Mouse (Mus musculus) E14TG2a.4 (cell line): ENCODE measurements around the gene Dmrtc2.

ENCODE experiments used
- H3K27me3 ChIP-seq: 2 replicates; pipeline ENCODE4 v1.6.1; 2014; ENCODE audit warnings: low read length, control low read depth; ENCODE audit not compliant: insufficient read depth
- H3K36me3 ChIP-seq: 2 replicates; pipeline ENCODE4 v1.6.1; 2014; ENCODE audit warnings: low read length, control low read depth; ENCODE audit not compliant: insufficient read depth
- H3K4me1 ChIP-seq: replicated peaks from 2 replicates; pipeline ENCODE4 v1.6.1; 2014; ENCODE audit warnings: low read depth, low read length, control low read depth
- H3K4me3 ChIP-seq: replicated peaks from 2 replicates; pipeline ENCODE4 v1.5.1; 2014; ENCODE audit warnings: mild to moderate bottlenecking, low read length
- H3K9me3 ChIP-seq: 2 replicates; pipeline ENCODE4 v1.6.1; 2014; ENCODE audit warnings: low read length, control low read depth
- CTCF ChIP-seq: conservative IDR thresholded peaks from 2 replicates; pipeline ENCODE4 v1.5.1; 2014; ENCODE audit warnings: low read length
- NANOG ChIP-seq: IDR thresholded peaks from 2 replicates; pipeline ENCODE4 v1.6.1; 2014; ENCODE audit warnings: borderline replicate concordance, low read length, mixed read lengths
- POU5F1 ChIP-seq: IDR thresholded peaks from 2 replicates; pipeline ENCODE4 v1.6.1; 2014; ENCODE audit warnings: low read length, borderline replicate concordance

Dmrtc2 gene

DNA sequence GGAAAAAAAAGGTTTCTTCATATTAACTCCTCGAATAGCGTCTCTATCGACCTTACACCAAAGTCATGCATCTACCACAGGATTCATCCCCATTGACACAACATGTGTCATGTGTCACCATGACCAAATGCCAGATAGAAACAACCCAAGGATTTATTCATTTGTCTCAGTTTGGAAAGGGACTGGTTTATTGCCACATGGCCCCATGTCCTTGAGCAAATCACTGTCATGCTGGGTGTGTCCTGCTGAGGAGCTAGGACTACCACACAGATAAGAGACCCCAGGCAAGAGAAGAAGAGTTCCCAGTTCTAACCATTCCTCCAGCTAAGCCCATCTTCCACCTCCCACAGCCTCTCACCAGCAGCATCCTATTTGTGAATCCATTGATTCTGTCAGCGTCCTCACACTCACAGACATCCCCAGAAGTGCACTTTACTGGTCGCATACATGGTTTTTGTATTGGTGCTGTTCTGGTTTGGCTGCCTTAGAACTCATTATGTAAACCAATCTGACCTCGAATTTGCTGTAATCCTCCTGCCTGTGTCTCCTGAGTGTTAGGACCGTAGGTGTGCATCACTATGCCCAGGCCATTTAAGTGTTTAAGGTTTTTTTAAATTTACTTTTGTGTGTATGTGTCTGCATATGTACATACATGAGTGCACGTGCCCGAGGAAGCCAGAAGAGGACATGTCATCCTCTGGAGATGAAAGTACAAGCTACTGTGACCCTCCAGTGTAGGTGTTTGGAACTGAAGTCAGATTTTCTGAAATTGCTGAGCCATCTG is 12.8 kb downstream of the Dmrtc2 start:
- TF ChIP-seq NANOG (no peak), CTCF (no peak), POU5F1 (no peak)
- Histone ChIP-seq H3K9me3 (no peaks in the 10 kb centered on the region), H3K36me3 (peaks cover 28% of the 10 kb centered on the region), H3K27me3 (no peaks in the 10 kb centered on the region), H3K4me1 (peaks cover 76% of the 10 kb centered on the region), H3K4me3 (no peak overlapping the region)

- no peak for TF ChIP-seq NANOG
- no peak for TF ChIP-seq POU5F1
- TF ChIP-seq CTCF, result peak; percentile 17
- Histone ChIP-seq H3K36me3 (peaks cover 43% of the 10 kb centered on the region), H3K4me3 (peak within 1 kb of the TSS; percentile 99), H3K9me3 (no peaks in the 10 kb centered on the region), H3K27me3 (no peaks in the 10 kb centered on the region), H3K4me1 (peaks cover 76% of the 10 kb centered on the region)
Measured at GRCm38 (mm10) chr7:24883896-24884692, 14.2 kb downstream of the Dmrtc2 start, which contains the start of gene Rps19. Rps19 (plus strand) TSS chr7:24884371.

DNA sequence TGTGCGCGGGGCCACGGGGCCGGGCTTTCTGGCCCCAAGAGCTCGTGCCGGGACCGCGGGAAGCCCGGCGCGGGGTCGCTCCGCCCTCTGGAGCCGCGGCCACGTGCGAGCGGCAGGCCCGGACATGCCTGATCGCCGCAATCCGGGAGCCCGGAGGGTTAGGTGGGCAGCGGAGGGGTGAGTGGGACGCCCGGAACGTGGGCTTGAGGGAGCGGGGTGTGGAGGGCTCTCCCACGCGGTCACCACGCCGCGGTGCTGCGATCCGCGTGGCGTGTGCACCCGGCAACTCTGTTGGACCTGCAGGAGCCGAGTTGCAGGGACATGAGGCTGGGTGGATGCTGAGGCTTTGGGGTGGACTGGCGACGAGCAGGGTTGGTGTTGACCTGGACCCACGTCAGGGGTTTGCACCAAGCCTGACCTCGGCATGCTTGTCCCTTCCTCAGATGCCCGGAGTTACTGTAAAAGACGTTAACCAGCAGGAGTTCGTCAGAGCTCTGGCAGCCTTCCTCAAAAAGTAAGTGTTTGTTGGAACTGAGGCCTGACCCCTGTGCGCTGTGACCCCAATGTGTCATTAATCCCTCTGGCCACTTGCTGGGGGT is 14.9 kb downstream of the Dmrtc2 start:
- Histone ChIP-seq H3K36me3 (peaks cover 50% of the 10 kb centered on the region), H3K4me3 (peak overlapping the region; percentile 99)
- no peak for TF ChIP-seq CTCF
- TF ChIP-seq POU5F1, result no peak
- TF ChIP-seq NANOG, result no peak

DNA sequence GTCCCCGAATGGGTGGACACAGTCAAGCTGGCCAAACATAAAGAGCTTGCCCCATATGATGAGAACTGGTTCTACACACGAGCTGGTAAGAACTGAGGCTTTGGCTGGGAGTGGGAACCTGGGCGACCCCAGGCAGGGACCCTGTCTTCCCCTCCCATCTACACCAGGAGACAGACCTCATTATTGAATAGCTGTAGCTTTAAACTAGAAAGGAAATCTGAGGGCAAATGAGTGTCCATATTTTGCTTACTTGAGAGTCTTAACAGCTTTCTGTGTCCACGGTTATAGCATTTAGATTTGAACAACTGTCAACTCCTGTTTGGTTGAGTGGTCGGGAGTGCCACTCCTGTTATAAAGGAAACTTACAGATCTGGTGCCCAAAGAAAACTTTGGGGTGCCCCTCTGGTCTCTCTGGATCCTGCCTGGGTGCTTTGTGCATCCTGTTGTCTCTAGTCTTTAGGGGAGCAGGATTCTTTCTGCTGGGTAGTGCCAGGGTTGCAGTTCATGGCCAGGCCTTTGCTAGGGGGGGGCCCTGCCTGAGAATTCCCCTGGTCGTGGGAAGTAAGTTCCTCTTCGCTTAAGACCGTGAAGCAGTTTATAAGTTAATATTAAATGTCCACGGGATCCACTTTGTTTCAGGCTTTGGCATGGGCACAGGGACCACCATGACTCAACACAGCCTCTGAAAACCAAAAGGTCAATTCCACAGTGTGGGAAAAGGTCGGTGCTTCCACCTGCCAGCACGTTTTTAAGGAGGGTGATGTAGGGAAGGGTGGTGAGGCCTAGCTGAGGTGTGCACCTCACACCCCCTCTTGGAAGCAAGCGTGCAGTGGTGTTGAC is 15.8 kb downstream of the Dmrtc2 start:
- TF ChIP-seq NANOG (no peak), POU5F1 (no peak), CTCF (no peak)
- H3K9me3 ChIP-seq, result no peaks in the 10 kb centered on the region
- peaks cover 59% of the 10 kb centered on the region for H3K36me3 ChIP-seq
- peaks cover 75% of the 10 kb centered on the region for H3K4me1 ChIP-seq
- H3K27me3 ChIP-seq, result no peaks in the 10 kb centered on the region
- peak overlapping the region; percentile 99 for H3K4me3 ChIP-seq

More for the DNA sequence above, 14.9 kb downstream of the Dmrtc2 start:
- H3K27me3 ChIP-seq, result no peaks in the 10 kb centered on the region
- no peaks in the 10 kb centered on the region for H3K9me3 ChIP-seq
- peaks cover 77% of the 10 kb centered on the region for H3K4me1 ChIP-seq

- Histone ChIP-seq H3K27me3 (no peaks in the 10 kb centered on the region), H3K4me3 (peak overlapping the region; percentile 99), H3K36me3 (peaks cover 65% of the 10 kb centered on the region), H3K9me3 (no peaks in the 10 kb centered on the region), H3K4me1 (peaks cover 75% of the 10 kb centered on the region)
- TF ChIP-seq CTCF (no peak), POU5F1 (no peak), NANOG (no peak)
Measured at GRCm38 (mm10) chr7:24886308-24886633, 16.4 kb downstream of the Dmrtc2 start.

DNA sequence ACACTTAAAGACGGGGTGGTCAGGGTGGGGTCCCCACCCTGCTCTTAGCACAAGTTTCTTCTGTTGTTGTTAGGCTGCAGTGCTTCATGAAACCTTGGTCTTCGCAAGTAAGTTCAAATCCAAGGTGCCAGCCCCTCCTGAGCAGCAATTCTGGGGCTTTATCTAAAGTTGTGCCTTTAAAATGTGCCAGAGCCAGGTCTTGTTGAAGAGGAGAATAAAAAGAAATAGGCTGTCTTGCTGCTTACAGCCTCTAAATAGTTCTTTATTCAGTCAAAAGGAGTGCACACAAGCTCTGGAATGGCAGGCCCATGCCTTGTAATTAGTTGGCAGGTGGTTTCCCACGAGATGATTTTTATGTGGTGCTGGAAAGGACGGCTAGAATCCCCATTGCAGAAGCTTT is 17.2 kb downstream of the Dmrtc2 start:
- Histone ChIP-seq H3K36me3 (peaks cover 68% of the 10 kb centered on the region), H3K9me3 (no peaks in the 10 kb centered on the region), H3K4me1 (peaks cover 75% of the 10 kb centered on the region), H3K27me3 (no peaks in the 10 kb centered on the region), H3K4me3 (peak overlapping the region; percentile 99)
- no peak for TF ChIP-seq POU5F1

DNA sequence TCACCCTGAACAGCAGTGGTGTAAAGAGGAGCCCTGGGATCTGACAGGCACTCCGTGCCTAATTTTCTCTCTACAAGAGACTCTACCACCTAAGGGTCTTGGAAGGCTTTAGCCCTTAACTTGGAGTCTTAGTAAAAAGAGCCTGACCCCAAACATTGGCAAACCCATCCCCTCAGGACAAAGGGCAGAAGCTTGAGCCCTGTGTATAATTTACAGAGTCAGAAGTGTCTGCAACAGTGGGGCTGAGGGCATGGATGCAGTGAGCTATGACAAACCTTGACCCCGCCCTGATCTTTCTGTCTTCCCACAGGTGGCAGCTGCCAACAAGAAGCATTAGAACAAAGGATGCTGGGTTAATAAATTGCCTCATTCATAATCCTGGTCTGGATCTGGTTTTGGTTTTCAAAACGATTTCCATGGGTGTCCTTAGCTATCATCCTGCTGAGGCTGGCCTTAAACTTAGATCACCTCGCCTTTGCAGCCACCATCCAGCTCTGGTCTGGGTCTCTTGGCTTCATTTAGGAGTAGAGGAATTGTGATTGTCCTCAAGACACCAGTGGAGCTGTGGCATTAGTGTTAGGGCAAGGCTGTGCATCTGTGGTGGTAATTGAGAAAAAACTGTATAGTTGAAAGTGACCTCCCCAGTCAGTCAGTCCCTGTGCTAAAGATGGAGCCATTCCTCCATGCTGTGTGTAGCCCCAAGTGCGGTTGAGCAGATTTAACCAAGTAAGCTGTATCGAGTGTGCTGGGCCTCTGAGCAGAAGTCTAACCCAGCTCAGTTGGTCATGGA is 19.8 kb downstream of the Dmrtc2 start:
- Histone ChIP-seq H3K4me3 (0 out of 2 replicates have a peak overlapping the region, but pooled peaks have one; percentile 7), H3K36me3 (peaks cover 68% of the 10 kb centered on the region), H3K4me1 (peaks cover 73% of the 10 kb centered on the region), H3K27me3 (no peaks in the 10 kb centered on the region), H3K9me3 (no peaks in the 10 kb centered on the region)
- TF ChIP-seq NANOG, result no peak
- no peak for TF ChIP-seq CTCF
- no peak for TF ChIP-seq POU5F1
